Mouse (Mus musculus) liver, embryonic 14.5 days (tissue): ENCODE measurements around the gene Lrfn2.

ENCODE experiments used
- CTCF ChIP-seq: IDR thresholded peaks from 2 replicates; pipeline ENCODE4 v1.5.1; 2016; ENCODE audit warnings: antibody characterized with exemption, low read depth, control low read depth
- EP300 ChIP-seq: IDR thresholded peaks from 2 replicates; pipeline ENCODE4 v1.6.1; 2016; ENCODE audit warnings: antibody characterized with exemption, low read depth

- no peak for TF ChIP-seq CTCF
- TF ChIP-seq EP300 = no peak
Measured at GRCm38 (mm10) chr17:49111399-49111798, 179.2 kb downstream of the Lrfn2 start.
